Mouse (Mus musculus) cerebellum, adult 2 months (tissue): ENCODE data around the gene Gm20479.

Experiments used
- CTCF ChIP-seq: fragments of 200-500 bp; IDR thresholded peaks from 2 replicates; pipeline ENCODE4 v1.5.1; 2011; ENCODE audit warnings: low read depth, mild to moderate bottlenecking, control low read depth, low read length, moderate library complexity, borderline replicate concordance; ENCODE audit not compliant: insufficient read depth
- POLR2A ChIP-seq: fragments of 200-500 bp; IDR thresholded peaks from 2 replicates; pipeline ENCODE4 v1.6.1; 2011; ENCODE audit warnings: low read length, control low read depth, borderline replicate concordance; ENCODE audit not compliant: insufficient read depth

DNA sequence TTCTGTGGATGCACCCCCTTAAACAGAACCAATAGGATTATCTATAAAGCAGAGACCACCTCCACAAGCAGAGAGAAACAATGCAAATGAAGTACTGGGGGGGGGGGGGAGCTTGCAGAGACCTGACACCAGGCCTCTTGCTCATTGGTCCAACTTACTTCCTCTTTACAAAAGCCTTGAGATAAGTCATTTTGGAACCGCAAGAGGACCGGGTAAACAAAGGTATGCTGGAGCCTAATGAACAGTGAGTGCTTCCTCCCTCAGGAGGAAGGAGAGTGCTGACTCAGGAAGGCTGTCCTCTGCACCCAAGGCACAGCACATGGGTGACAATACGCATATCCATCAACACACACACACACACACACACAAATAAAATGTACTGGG, 368 bp upstream of the Gm20479 start:
- TF ChIP-seq POLR2A = no peak
- no peak for TF ChIP-seq CTCF
